Mouse (Mus musculus): Measurements from ENCODE around the gene Plekha3. TPM values are rescaled to one million over a fixed set of nuclear protein-coding genes. Genes with fewer than 3 reads are reported as not detected.

The Plekha3 gene
- polyA plus RNA-seq, 1 experiment from 2014 or later = 15.4 TPM

- no peaks in the 10 kb centered on the region for H3K27me3 ChIP-seq
- H3K4me2 ChIP-seq (replicated peaks) = no peak overlapping the region
- no peaks in the 10 kb centered on the region for H3K9me3 ChIP-seq
- H3K36me3 ChIP-seq = peaks cover 83% of the 10 kb centered on the region
- no peak overlapping the region for H3K9ac ChIP-seq (replicated peaks)
- H3K27ac ChIP-seq (replicated peaks) = no peak overlapping the region
- ATAC-seq (ENCODE audit: low FRiP score, low read depth) = no peak
- H3K4me1 ChIP-seq = no peaks in the 10 kb centered on the region
- WGBS = 96% methylated on average over 3 of the region's 3 CpGs
- no peak overlapping the region for H3K4me3 ChIP-seq
Measured at GRCm38 (mm10) chr2:76686986-76687385, 11.9 kb downstream of the Plekha3 start.

- Histone ChIP-seq H3K4me3 (no peak overlapping the region), H3K4me2 (replicated peaks) (no peak overlapping the region), H3K9ac (replicated peaks) (no peak overlapping the region), H3K9me3 (no peaks in the 10 kb centered on the region), H3K27me3 (no peaks in the 10 kb centered on the region), H3K4me1 (no peaks in the 10 kb centered on the region), H3K36me3 (peaks cover 82% of the 10 kb centered on the region), H3K27ac (replicated peaks) (no peak overlapping the region)
- ATAC-seq (ENCODE audit: low FRiP score, low read depth) = no peak
- 89% methylated on average over 3 of the region's 3 CpGs for WGBS
Measured at GRCm38 (mm10) chr2:76687608-76688007, 12.5 kb downstream of the Plekha3 start.

GRCm38 (mm10) chr2:76688162-76688561, 13.1 kb downstream of the Plekha3 start:
- no peaks in the 10 kb centered on the region for H3K27me3 ChIP-seq
- H3K36me3 ChIP-seq = peaks cover 82% of the 10 kb centered on the region
- H3K27ac ChIP-seq (replicated peaks) = no peak overlapping the region
- H3K4me3 ChIP-seq = no peak overlapping the region
- no peak overlapping the region for H3K9ac ChIP-seq (replicated peaks)
- no peaks in the 10 kb centered on the region for H3K9me3 ChIP-seq
- WGBS = 83% methylated on average over 7 of the region's 7 CpGs
- no peak overlapping the region for H3K4me2 ChIP-seq (replicated peaks)
- no peak for ATAC-seq (ENCODE audit: low FRiP score, low read depth)
- H3K4me1 ChIP-seq = no peaks in the 10 kb centered on the region

GRCm38 (mm10) chr2:76690436-76691204, 15.5 kb downstream of the Plekha3 start:
- no peak overlapping the region for H3K27ac ChIP-seq (replicated peaks)
- H3K27me3 ChIP-seq = no peaks in the 10 kb centered on the region
- 87% methylated on average over 12 of the region's 12 CpGs for WGBS
- ATAC-seq (ENCODE audit: low FRiP score, low read depth) = no peak
- H3K36me3 ChIP-seq = peaks cover 85% of the 10 kb centered on the region
- H3K4me1 ChIP-seq = no peaks in the 10 kb centered on the region
- H3K4me3 ChIP-seq = no peak overlapping the region
- H3K9ac ChIP-seq (replicated peaks) = no peak overlapping the region
- no peak overlapping the region for H3K4me2 ChIP-seq (replicated peaks)
- no peaks in the 10 kb centered on the region for H3K9me3 ChIP-seq

- ATAC-seq (ENCODE audit: low FRiP score, low read depth) = no peak
- no peak overlapping the region for H3K9ac ChIP-seq (replicated peaks)
- peaks cover 64% of the 10 kb centered on the region for H3K36me3 ChIP-seq
- no peak overlapping the region for H3K4me2 ChIP-seq (replicated peaks)
- H3K4me1 ChIP-seq = no peaks in the 10 kb centered on the region
- H3K27me3 ChIP-seq = no peaks in the 10 kb centered on the region
- no peak overlapping the region for H3K4me3 ChIP-seq
- no peaks in the 10 kb centered on the region for H3K9me3 ChIP-seq
- no peak overlapping the region for H3K27ac ChIP-seq (replicated peaks)
- WGBS = 88% methylated on average over 5 of the region's 5 CpGs
Measured at GRCm38 (mm10) chr2:76693765-76694164, 18.7 kb downstream of the Plekha3 start.

- no peaks in the 10 kb centered on the region for H3K27me3 ChIP-seq
- no peak for ATAC-seq (ENCODE audit: low FRiP score, low read depth)
- WGBS = 91% methylated on average over 6 of the region's 6 CpGs
- no peaks in the 10 kb centered on the region for H3K9me3 ChIP-seq
- no peak overlapping the region for H3K27ac ChIP-seq (replicated peaks)
- H3K4me2 ChIP-seq (replicated peaks) = no peak overlapping the region
- no peak overlapping the region for H3K4me3 ChIP-seq
- H3K4me1 ChIP-seq = no peaks in the 10 kb centered on the region
- H3K9ac ChIP-seq (replicated peaks) = no peak overlapping the region
- peaks cover 62% of the 10 kb centered on the region for H3K36me3 ChIP-seq
Measured at GRCm38 (mm10) chr2:76695290-76695689, 20.2 kb downstream of the Plekha3 start.

- H3K27me3 ChIP-seq = no peaks in the 10 kb centered on the region
- no peak overlapping the region for H3K4me3 ChIP-seq
- 89% methylated on average over 3 of the region's 3 CpGs for WGBS
- no peak for ATAC-seq (ENCODE audit: low FRiP score, low read depth)
- no peak overlapping the region for H3K4me2 ChIP-seq (replicated peaks)
- no peak overlapping the region for H3K9ac ChIP-seq (replicated peaks)
- H3K36me3 ChIP-seq = peaks cover 10% of the 10 kb centered on the region; the same call in 1 of the 2 replicates
- no peak overlapping the region for H3K27ac ChIP-seq (replicated peaks)
- H3K9me3 ChIP-seq = no peaks in the 10 kb centered on the region
- no peaks in the 10 kb centered on the region for H3K4me1 ChIP-seq
Measured at GRCm38 (mm10) chr2:76702188-76702587, 27.1 kb downstream of the Plekha3 start.

- H3K36me3 ChIP-seq = peaks cover 4% of the 10 kb centered on the region; the same call in 1 of the 2 replicates
- ATAC-seq (ENCODE audit: low FRiP score, low read depth) = no peak
- WGBS = 89% methylated on average over 5 of the region's 5 CpGs
- no peaks in the 10 kb centered on the region for H3K9me3 ChIP-seq
- no peak overlapping the region for H3K4me3 ChIP-seq
- H3K27ac ChIP-seq (replicated peaks) = no peak overlapping the region
- no peak overlapping the region for H3K9ac ChIP-seq (replicated peaks)
- no peaks in the 10 kb centered on the region for H3K27me3 ChIP-seq
- H3K4me2 ChIP-seq (replicated peaks) = no peak overlapping the region
- no peaks in the 10 kb centered on the region for H3K4me1 ChIP-seq
Measured at GRCm38 (mm10) chr2:76702751-76703150, 27.7 kb downstream of the Plekha3 start.

GRCm38 (mm10) chr2:76705655-76706054, 30.6 kb downstream of the Plekha3 start:
- no peak for ATAC-seq (ENCODE audit: low FRiP score, low read depth)
- Histone ChIP-seq H3K4me2 (replicated peaks) (no peak overlapping the region), H3K9me3 (0 out of 2 replicates have a peak, but pooled peaks cover 10% of the 10 kb centered on the region), H3K4me1 (no peaks in the 10 kb centered on the region), H3K27me3 (no peaks in the 10 kb centered on the region), H3K36me3 (0 out of 2 replicates have a peak, but pooled peaks cover 4% of the 10 kb centered on the region), H3K27ac (replicated peaks) (no peak overlapping the region), H3K4me3 (no peak overlapping the region), H3K9ac (replicated peaks) (no peak overlapping the region)
- 94% methylated on average over 13 of the region's 13 CpGs for WGBS

- ATAC-seq (ENCODE audit: low FRiP score, low read depth) = no peak
- H3K4me2 ChIP-seq (replicated peaks) = no peak overlapping the region
- H3K27ac ChIP-seq (replicated peaks) = no peak overlapping the region
- H3K27me3 ChIP-seq = no peaks in the 10 kb centered on the region
- H3K4me3 ChIP-seq = no peak overlapping the region
- no peaks in the 10 kb centered on the region for H3K4me1 ChIP-seq
- H3K9me3 ChIP-seq = peaks cover 21% of the 10 kb centered on the region
- 96% methylated on average over 3 of the region's 3 CpGs for WGBS
- H3K36me3 ChIP-seq = peaks cover 8% of the 10 kb centered on the region; the same call in 1 of the 2 replicates
- H3K9ac ChIP-seq (replicated peaks) = no peak overlapping the region
Measured at GRCm38 (mm10) chr2:76708512-76708911, 33.4 kb downstream of the Plekha3 start.

GRCm38 (mm10) chr2:76714984-76715383, 39.9 kb downstream of the Plekha3 start:
- H3K4me2 ChIP-seq (replicated peaks) = no peak overlapping the region
- H3K4me3 ChIP-seq = no peak overlapping the region
- H3K27me3 ChIP-seq = no peaks in the 10 kb centered on the region
- ATAC-seq (ENCODE audit: low FRiP score, low read depth) = no peak
- H3K9me3 ChIP-seq = peaks cover 25% of the 10 kb centered on the region
- H3K36me3 ChIP-seq = peaks cover 8% of the 10 kb centered on the region; the same call in 1 of the 2 replicates
- H3K27ac ChIP-seq (replicated peaks) = no peak overlapping the region
- H3K4me1 ChIP-seq = no peaks in the 10 kb centered on the region
- WGBS = 74% methylated on average over 8 of the region's 8 CpGs
- H3K9ac ChIP-seq (replicated peaks) = no peak overlapping the region

- Histone ChIP-seq H3K4me3 (no peak overlapping the region), H3K27ac (replicated peaks) (no peak overlapping the region), H3K4me1 (no peaks in the 10 kb centered on the region), H3K27me3 (no peaks in the 10 kb centered on the region), H3K9ac (replicated peaks) (no peak overlapping the region), H3K4me2 (replicated peaks) (no peak overlapping the region), H3K36me3 (no peaks in the 10 kb centered on the region), H3K9me3 (0 out of 2 replicates have a peak, but pooled peaks cover 9% of the 10 kb centered on the region)
- no peak for ATAC-seq (ENCODE audit: low FRiP score, low read depth)
- WGBS = 96% methylated on average over 14 of the region's 14 CpGs
Measured at GRCm38 (mm10) chr2:76719650-76720049, 44.6 kb downstream of the Plekha3 start.
